Mouse (Mus musculus): Measurements from ENCODE around the gene Rbfox3.

The Rbfox3 gene

GRCm38 (mm10) chr11:118911307-118912070, at the start of gene Rbfox3:
Gene Rbfox3, minus strand, starts transcription at chr11:118911597.
- no peak for DNase-seq (ENCODE audit: low spot score)

GRCm38 (mm10) chr11:118960649-118961048, 49.3 kb upstream of the Rbfox3 start:
- DNase-seq (ENCODE audit: low spot score), result no peak

- no peak for DNase-seq (ENCODE audit: low spot score)
Observed at GRCm38 (mm10) chr11:118957070-118957471, 45.7 kb upstream of the Rbfox3 start.

GRCm38 (mm10) chr11:118955016-118955415, 43.6 kb upstream of the Rbfox3 start:
- DNase-seq (ENCODE audit: low spot score), result no peak

GRCm38 (mm10) chr11:118945868-118946267, 34.5 kb upstream of the Rbfox3 start:
- no peak for DNase-seq (ENCODE audit: low spot score)

GRCm38 (mm10) chr11:118941268-118941667, 29.9 kb upstream of the Rbfox3 start:
- DNase-seq (ENCODE audit: low spot score), result no peak

GRCm38 (mm10) chr11:118940539-118940938, 29.1 kb upstream of the Rbfox3 start:
- no peak for DNase-seq (ENCODE audit: low spot score)

- DNase-seq (ENCODE audit: low spot score), result no peak
Observed at GRCm38 (mm10) chr11:118939731-118940130, 28.3 kb upstream of the Rbfox3 start.

- DNase-seq (ENCODE audit: low spot score), result no peak
Observed at GRCm38 (mm10) chr11:118934925-118935324, 23.5 kb upstream of the Rbfox3 start.

- DNase-seq (ENCODE audit: low spot score), result no peak
Observed at GRCm38 (mm10) chr11:118927081-118927480, 15.7 kb upstream of the Rbfox3 start.

- no peak for DNase-seq (ENCODE audit: low spot score)
Observed at GRCm38 (mm10) chr11:118921852-118922251, 10.5 kb upstream of the Rbfox3 start.

- DNase-seq (ENCODE audit: low spot score), result no peak
Observed at GRCm38 (mm10) chr11:118916423-118917030, 5.1 kb upstream of the Rbfox3 start.

- no peak for DNase-seq (ENCODE audit: low spot score)
Observed at GRCm38 (mm10) chr11:118915888-118916287, 4.5 kb upstream of the Rbfox3 start.

GRCm38 (mm10) chr11:118912686-118913085, 1.3 kb upstream of the Rbfox3 start:
- DNase-seq (ENCODE audit: low spot score), result no peak

- no peak for DNase-seq (ENCODE audit: low spot score)
Observed at GRCm38 (mm10) chr11:118910756-118911155, 641 bp downstream of the Rbfox3 start.

GRCm38 (mm10) chr11:118909814-118910201, 1.6 kb downstream of the Rbfox3 start:
- DNase-seq (ENCODE audit: low spot score), result no peak

GRCm38 (mm10) chr11:118908981-118909813, 2.2 kb downstream of the Rbfox3 start:
- DNase-seq (ENCODE audit: low spot score), result no peak

- no peak for DNase-seq (ENCODE audit: low spot score)
Observed at GRCm38 (mm10) chr11:118908431-118908980, 2.9 kb downstream of the Rbfox3 start.

- DNase-seq (ENCODE audit: low spot score), result no peak
Observed at GRCm38 (mm10) chr11:118907471-118908401, 3.7 kb downstream of the Rbfox3 start.

GRCm38 (mm10) chr11:118906824-118907470, 4.5 kb downstream of the Rbfox3 start:
- DNase-seq (ENCODE audit: low spot score), result no peak
